Mouse (Mus musculus): Measurements from ENCODE around the gene Irf1.

- TF ChIP-seq CTCF (conservative IDR thresholded peaks at IDR 0.05; ENCODE audit: low read length) (no peak), NANOG (IDR thresholded peaks at IDR 0.05; ENCODE audit: borderline replicate concordance, low read length) (no peak), POU5F1 (IDR thresholded peaks at IDR 0.05; ENCODE audit: borderline replicate concordance, low read length) (no peak)
Observed at GRCm38 (mm10) chr11:53749306-53749705, 20.5 kb upstream of the Irf1 start.

Measured in E14TG2a.4 (cell line).